Mouse (Mus musculus) thymus, adult 2 months (tissue): ENCODE results near the gene Aen.

Experiments used
- CTCF ChIP-seq: fragments of 200-500 bp; IDR thresholded peaks from 2 replicates; pipeline ENCODE4 v1.5.1; 2012; ENCODE audit warnings: mild to moderate bottlenecking, control low read depth, low read length, moderate library complexity, borderline replicate concordance; ENCODE audit not compliant: control insufficient read depth, poor library complexity, insufficient read depth; ENCODE audit errors: extremely low read depth
- POLR2A ChIP-seq: fragments of 200-500 bp; IDR thresholded peaks from 2 replicates; pipeline ENCODE4 v1.6.1; 2012; ENCODE audit warnings: mild to moderate bottlenecking, low read length, control low read depth, moderate library complexity; ENCODE audit not compliant: control insufficient read depth, poor library complexity, insufficient read depth; ENCODE audit errors: extremely low read depth

DNA sequence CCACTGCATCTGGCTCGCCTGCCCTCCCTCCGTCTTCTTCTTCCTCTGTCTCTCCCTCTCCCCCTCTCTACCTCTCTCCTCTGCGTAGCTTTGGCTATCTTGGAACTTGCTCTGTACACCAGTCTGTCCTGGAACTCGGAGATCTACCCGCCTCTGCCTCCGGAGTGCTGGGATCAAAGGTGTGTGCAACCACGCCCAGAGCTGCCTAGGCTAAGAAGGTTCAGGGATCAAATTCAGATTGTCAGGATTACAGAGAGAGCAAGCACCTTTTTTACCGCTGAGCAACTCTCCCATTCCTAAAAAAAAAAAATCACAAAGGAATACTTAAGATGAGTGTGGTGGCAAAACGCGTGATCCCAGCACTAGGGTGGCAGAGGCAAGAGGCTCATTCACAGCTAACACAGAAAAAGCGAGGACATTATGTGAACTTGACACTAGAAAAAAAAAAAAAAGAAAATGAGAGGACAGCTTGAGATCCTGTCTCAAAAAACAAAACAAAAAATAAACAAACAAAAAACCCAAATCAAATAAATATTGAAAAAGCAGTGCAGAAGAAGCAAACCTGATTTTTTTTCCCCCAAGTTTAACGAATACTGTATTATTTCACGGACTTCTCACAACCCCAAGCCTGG is 517 bp upstream of the Aen start:
- TF ChIP-seq CTCF (no peak), POLR2A (no peak)
